Mouse (Mus musculus) liver, embryonic 15.5 days (tissue): ENCODE measurements around the gene Clcf1. TPM values are rescaled to one million over a fixed set of nuclear protein-coding genes. Genes with fewer than 3 reads are reported as not detected.

ENCODE experiments used
- ATAC-seq: fragments of 200-750 bp; cut with Nextera tagmentation; 2 replicates; pipeline ENCODE4 v1.8.0; 2017; ENCODE audit warnings: moderate number of reproducible peaks, mild to moderate bottlenecking, moderate library complexity; ENCODE audit not compliant: insufficient read depth
- H3K27ac ChIP-seq: fragments of 300-500 bp; sonication (generic); replicated peaks from 2 replicates; pipeline ENCODE4 v1.5.1; 2015; ENCODE audit warnings: mild to moderate bottlenecking, inconsistent platforms
- H3K27me3 ChIP-seq: fragments of 300-500 bp; sonication (generic); 2 replicates; pipeline ENCODE4 v1.6.1; 2015; ENCODE audit warnings: mild to moderate bottlenecking, inconsistent platforms
- H3K36me3 ChIP-seq: fragments of 300-500 bp; sonication (generic); replicated peaks from 2 replicates; pipeline ENCODE4 v1.6.1; 2015; ENCODE audit warnings: moderate library complexity, mild to moderate bottlenecking, inconsistent platforms
- H3K4me1 ChIP-seq: fragments of 300-500 bp; sonication (generic); replicated peaks from 2 replicates; pipeline ENCODE4 v1.6.1; 2015; ENCODE audit warnings: inconsistent platforms
- H3K4me2 ChIP-seq: fragments of 300-500 bp; sonication (generic); 2 replicates; pipeline ENCODE4 v1.6.1; 2015; ENCODE audit warnings: moderate library complexity, mild to moderate bottlenecking, inconsistent platforms
- H3K4me3 ChIP-seq: fragments of 300-500 bp; sonication (generic); replicated peaks from 2 replicates; pipeline ENCODE4 v1.5.1; 2015; ENCODE audit warnings: mild to moderate bottlenecking, inconsistent platforms
- H3K9ac ChIP-seq: fragments of 300-500 bp; sonication (generic); 2 replicates; pipeline ENCODE4 v1.6.1; 2015; ENCODE audit warnings: moderate library complexity, mild to moderate bottlenecking, inconsistent platforms
- H3K9me3 ChIP-seq: fragments of 300-500 bp; sonication (generic); replicated peaks from 2 replicates; pipeline ENCODE4 v1.6.1; 2016; ENCODE audit warnings: inconsistent platforms
- WGBS: fragments of 180-500 bp; shearing (Covaris S2); methylation state at CpG from one replicate; pipeline ENCODE4 v1.1.7; 2015; ENCODE audit warnings: mixed read lengths; ENCODE audit not compliant: insufficient replicate concordance; 5-methylcytosine and 5-hydroxymethylcytosine counted together
- polyA plus RNA-seq: library from polyadenylated mRNA; unstranded; fragments of >200 nt; fragmentation: Nextera tagmentation; extraction: Ambion mirVana; gene quantifications from 2 replicates; pipeline ENCODE4 v1.2.1, GENCODE M21; 2015

The Clcf1 gene
- polyA plus RNA-seq, 1 experiment from 2014 or later, result 0.38 TPM

GRCm38 (mm10) chr19:4257216-4257896 lies 43.3 kb downstream of the Clcf1 start:
- WGBS, result under 1% methylated on average over 41 of the region's 41 CpGs
- peaks cover 31% of the 10 kb centered on the region for H3K4me1 ChIP-seq
- ATAC-seq, result peak; percentile 82
- no peak overlapping the region for H3K27ac ChIP-seq
- H3K4me2 ChIP-seq, result peak overlapping the region; percentile 94
- no peaks in the 10 kb centered on the region for H3K9me3 ChIP-seq
- peak overlapping the region; percentile 56 for H3K9ac ChIP-seq
- H3K4me3 ChIP-seq, result peak overlapping the region; percentile 69
- peaks cover 4% of the 10 kb centered on the region; the same call in 1 of the 2 replicates for H3K27me3 ChIP-seq
- H3K36me3 ChIP-seq, result no peaks in the 10 kb centered on the region

- 37% methylated on average over 12 of the region's 12 CpGs for WGBS
- Histone ChIP-seq H3K27me3 (peaks cover 4% of the 10 kb centered on the region; the same call in 1 of the 2 replicates), H3K27ac (no peak overlapping the region), H3K36me3 (no peaks in the 10 kb centered on the region), H3K9ac (peak overlapping the region; percentile 30; the same call in 1 of the 2 replicates), H3K4me2 (peak overlapping the region; percentile 94), H3K4me1 (peaks cover 35% of the 10 kb centered on the region), H3K9me3 (no peaks in the 10 kb centered on the region), H3K4me3 (peak overlapping the region; percentile 69)
- no peak for ATAC-seq
These were observed 43.8 kb downstream of the Clcf1 start for GRCm38 (mm10) chr19:4257897-4258252.

GRCm38 (mm10) chr19:4261038-4261698 lies 47.1 kb downstream of the Clcf1 start:
- 45% methylated on average over 8 of the region's 8 CpGs for WGBS
- peak; percentile 26; the same call in 1 of the 2 replicates for ATAC-seq
- Histone ChIP-seq H3K36me3 (no peaks in the 10 kb centered on the region), H3K27me3 (peaks cover under 1% of the 10 kb centered on the region; the same call in 1 of the 2 replicates), H3K4me2 (no peak overlapping the region), H3K9me3 (no peaks in the 10 kb centered on the region), H3K4me1 (peaks cover 44% of the 10 kb centered on the region), H3K27ac (no peak overlapping the region; the same call in 1 of the 2 replicates), H3K9ac (no peak overlapping the region), H3K4me3 (no peak overlapping the region)

DNA sequence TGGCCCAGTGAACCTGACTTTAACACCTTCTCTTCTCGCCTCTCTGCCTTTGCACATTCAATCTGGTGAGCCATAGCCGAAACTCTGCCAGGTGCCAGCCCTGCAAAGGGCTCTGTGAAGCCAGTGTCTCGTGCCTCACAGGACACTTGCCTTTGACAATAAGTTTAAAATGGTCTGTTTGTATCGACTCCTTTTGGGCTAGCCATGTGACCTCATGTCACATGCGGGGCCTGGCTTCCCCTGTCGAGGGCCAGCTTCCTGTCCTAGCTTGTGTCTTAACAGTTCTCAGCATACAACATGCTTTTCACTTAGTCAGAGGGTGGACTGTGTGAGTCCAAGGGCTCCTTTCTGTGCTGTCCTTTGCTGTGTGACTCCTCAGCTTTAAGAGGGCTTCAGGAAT lies 48.7 kb downstream of the Clcf1 start:
- ATAC-seq, result no peak
- no peaks in the 10 kb centered on the region for H3K36me3 ChIP-seq
- no peak overlapping the region for H3K4me2 ChIP-seq
- no peak overlapping the region for H3K4me3 ChIP-seq
- H3K27me3 ChIP-seq, result peaks cover 10% of the 10 kb centered on the region
- H3K9ac ChIP-seq, result no peak overlapping the region
- no peaks in the 10 kb centered on the region for H3K9me3 ChIP-seq
- H3K27ac ChIP-seq, result no peak overlapping the region
- H3K4me1 ChIP-seq, result peaks cover 35% of the 10 kb centered on the region
- WGBS, result 40% methylated on average over 6 of the region's 6 CpGs

GRCm38 (mm10) chr19:4263702-4264101 lies 49.7 kb downstream of the Clcf1 start:
- peaks cover 36% of the 10 kb centered on the region for H3K4me1 ChIP-seq

DNA sequence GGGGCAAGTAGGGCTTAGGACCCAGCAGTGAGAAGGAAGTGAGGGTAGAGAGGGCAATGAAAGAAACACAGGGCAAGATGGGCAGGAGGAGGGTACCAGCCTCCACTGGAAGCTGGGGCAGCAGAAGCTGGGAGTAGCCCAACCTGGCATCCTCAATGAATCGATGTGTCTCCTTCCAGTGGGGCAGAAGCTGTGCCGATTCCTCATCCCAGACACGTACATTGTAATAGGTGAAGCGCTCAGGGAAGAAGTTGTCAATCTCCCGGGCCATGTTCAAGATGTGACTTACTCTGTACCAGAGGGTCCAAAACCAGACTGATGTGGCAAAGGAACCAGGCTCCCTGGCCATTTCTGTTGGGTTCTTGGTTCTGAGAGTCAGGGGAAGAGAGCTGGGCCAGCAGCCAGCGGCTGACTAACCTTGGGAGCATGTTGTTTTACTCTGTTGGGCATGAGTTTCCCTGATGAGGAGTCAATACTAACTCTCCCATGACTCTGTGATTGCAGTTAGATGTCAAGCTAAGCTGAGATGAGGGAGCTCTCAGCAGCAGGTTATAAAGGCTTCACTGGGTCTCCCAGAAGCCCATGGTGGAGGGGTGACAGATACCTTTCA lies 50.2 kb downstream of the Clcf1 start:
- no peaks in the 10 kb centered on the region for H3K9me3 ChIP-seq
- H3K4me1 ChIP-seq, result peaks cover 41% of the 10 kb centered on the region
- ATAC-seq, result no peak
- 80% methylated on average over 6 of the region's 6 CpGs for WGBS
- no peak overlapping the region for H3K27ac ChIP-seq
- no peak overlapping the region for H3K4me3 ChIP-seq
- peaks cover 24% of the 10 kb centered on the region for H3K27me3 ChIP-seq
- no peak overlapping the region for H3K4me2 ChIP-seq
- H3K9ac ChIP-seq, result no peak overlapping the region
- H3K36me3 ChIP-seq, result no peaks in the 10 kb centered on the region

More at GRCm38 (mm10) chr19:4263702-4264101, 49.7 kb downstream of the Clcf1 start:
- no peak overlapping the region for H3K9ac ChIP-seq
- no peak overlapping the region for H3K27ac ChIP-seq
- 53% methylated on average over 14 of the region's 14 CpGs for WGBS
- peaks cover 19% of the 10 kb centered on the region for H3K27me3 ChIP-seq
- H3K4me2 ChIP-seq, result no peak overlapping the region
- no peaks in the 10 kb centered on the region for H3K36me3 ChIP-seq
- no peak for ATAC-seq
- H3K4me3 ChIP-seq, result no peak overlapping the region
- no peaks in the 10 kb centered on the region for H3K9me3 ChIP-seq

DNA sequence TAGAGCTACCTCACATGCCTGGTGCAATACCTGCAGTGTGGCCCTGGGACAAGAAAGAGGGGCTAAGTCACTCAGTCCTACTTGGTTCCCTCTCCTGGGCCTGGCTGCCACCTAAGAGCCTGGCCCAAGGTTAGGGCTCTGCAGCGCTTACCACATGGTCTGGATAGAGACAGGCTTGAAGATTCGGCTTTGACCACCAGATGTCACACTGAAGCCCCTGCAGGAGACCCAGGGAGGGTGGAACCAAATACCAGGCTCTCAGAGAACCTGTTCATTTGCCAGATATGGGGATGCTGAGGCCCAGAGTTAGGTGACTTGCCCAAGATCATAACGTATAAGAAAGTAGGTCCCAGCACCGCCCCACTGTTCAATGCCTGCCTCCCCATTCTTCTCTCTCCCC lies 51.9 kb downstream of the Clcf1 start:
- Histone ChIP-seq H3K4me1 (peaks cover 38% of the 10 kb centered on the region), H3K9me3 (no peaks in the 10 kb centered on the region), H3K4me3 (no peak overlapping the region), H3K27ac (no peak overlapping the region), H3K36me3 (no peaks in the 10 kb centered on the region), H3K4me2 (no peak overlapping the region), H3K9ac (no peak overlapping the region), H3K27me3 (peaks cover 41% of the 10 kb centered on the region)
- WGBS, result 60% methylated on average over 4 of the region's 4 CpGs
- no peak for ATAC-seq

GRCm38 (mm10) chr19:4268566-4269361 lies 54.7 kb downstream of the Clcf1 start, which contains the start of gene Ssh3:
Ssh3 (minus strand) TSS chr19:4269180.
- no peak within 1 kb of the TSS for H3K27ac ChIP-seq
- peak within 1 kb of the TSS; percentile 39 for H3K9ac ChIP-seq
- H3K4me2 ChIP-seq, result peak within 1 kb of the TSS; percentile 73
- no peaks in the 10 kb centered on the region for H3K9me3 ChIP-seq
- ATAC-seq, result peak; percentile 67
- H3K27me3 ChIP-seq, result peaks cover 41% of the 10 kb centered on the region
- WGBS, result 12% methylated on average over 46 of the region's 46 CpGs
- H3K4me3 ChIP-seq, result peak within 1 kb of the TSS; percentile 55
- H3K36me3 ChIP-seq, result no peaks in the 10 kb centered on the region
- peaks cover 15% of the 10 kb centered on the region for H3K4me1 ChIP-seq

GRCm38 (mm10) chr19:4270187-4270586 lies 56.1 kb downstream of the Clcf1 start:
- peaks cover 41% of the 10 kb centered on the region for H3K27me3 ChIP-seq

DNA sequence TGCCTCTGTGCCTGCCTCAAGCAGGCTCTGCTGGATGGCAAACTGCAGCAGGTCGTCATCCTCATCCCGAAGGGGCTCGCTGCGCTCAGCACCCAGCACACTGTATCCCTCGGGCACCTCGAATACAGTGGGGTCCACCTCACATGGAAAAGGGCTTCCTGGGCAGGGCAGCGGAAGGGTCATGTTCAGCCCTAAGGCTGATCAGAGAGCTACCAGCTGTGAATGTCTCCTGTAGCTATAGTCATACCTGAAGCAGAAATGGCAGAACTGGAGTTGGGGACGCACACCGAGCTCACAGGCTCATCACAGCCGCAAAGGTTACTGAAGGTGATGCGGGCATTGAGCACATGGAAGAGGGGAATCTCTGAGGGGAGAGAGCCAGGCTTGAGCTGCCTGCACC lies 56.9 kb downstream of the Clcf1 start:
- H3K9ac ChIP-seq, result no peak overlapping the region
- H3K4me2 ChIP-seq, result no peak overlapping the region
- H3K9me3 ChIP-seq, result no peaks in the 10 kb centered on the region
- H3K27ac ChIP-seq, result no peak overlapping the region
- no peaks in the 10 kb centered on the region for H3K36me3 ChIP-seq
- peaks cover 41% of the 10 kb centered on the region for H3K27me3 ChIP-seq
- H3K4me1 ChIP-seq, result peaks cover 14% of the 10 kb centered on the region
- WGBS, result 80% methylated on average over 11 of the region's 11 CpGs
- no peak overlapping the region for H3K4me3 ChIP-seq
- ATAC-seq, result no peak

More at GRCm38 (mm10) chr19:4270187-4270586, 56.1 kb downstream of the Clcf1 start:
- H3K9me3 ChIP-seq, result no peaks in the 10 kb centered on the region
- no peak overlapping the region for H3K9ac ChIP-seq
- no peak overlapping the region for H3K4me3 ChIP-seq
- no peak for ATAC-seq
- H3K36me3 ChIP-seq, result no peaks in the 10 kb centered on the region
- H3K27ac ChIP-seq, result no peak overlapping the region
- no peak overlapping the region for H3K4me2 ChIP-seq
- peaks cover 14% of the 10 kb centered on the region for H3K4me1 ChIP-seq
- WGBS, result 58% methylated on average over 6 of the region's 6 CpGs
